Mouse (Mus musculus) ES-Bruce4 (cell line): ENCODE measurements around the gene Gpr132.

Source experiments
- CTCF ChIP-seq: IDR thresholded peaks from one replicate; pipeline ENCODE4 v1.8.1; 2011; ENCODE audit warnings: low read depth, low read length
- EP300 ChIP-seq: IDR thresholded peaks from 2 replicates; pipeline ENCODE4 v1.6.1; 2011; ENCODE audit warnings: low read depth, low read length; ENCODE audit not compliant: insufficient read depth
- POLR2A ChIP-seq: IDR thresholded peaks from one replicate; pipeline ENCODE4 v1.8.1; 2011; ENCODE audit warnings: low read length; ENCODE audit not compliant: insufficient read depth

GRCm38 (mm10) chr12:112859930-112860329, 8.1 kb downstream of the Gpr132 start:
- TF ChIP-seq POLR2A: no peak
- no peak for TF ChIP-seq CTCF
- TF ChIP-seq EP300: no peak
